Mouse (Mus musculus): ENCODE results near the gene Nfic. TPM values are rescaled to one million over a fixed set of nuclear protein-coding genes. Genes with fewer than 3 reads are reported as not detected.

Nfic gene
- polyA plus RNA-seq, 1 experiment from 2014 or later, result 86.5 TPM

GRCm38 (mm10) chr10:81377362-81377664 is 78.1 kb downstream of the Nfic start:
- H3K27ac ChIP-seq (ENCODE audit: low read depth), result peak overlapping the region; percentile 83
- ATAC-seq (ENCODE audit: insufficient read depth), result no peak
- WGBS, result 44% methylated on average over 2 of the region's 2 CpGs
- no peaks in the 10 kb centered on the region for H3K27me3 ChIP-seq (ENCODE audit: insufficient read depth, low read length)
- H3K9me3 ChIP-seq (ENCODE audit: low read depth, low read length), result no peaks in the 10 kb centered on the region
- peak overlapping the region; percentile 89 for H3K4me3 ChIP-seq (ENCODE audit: low read depth, low read length)
- H3K4me1 ChIP-seq (ENCODE audit: insufficient read depth), result peaks cover 9% of the 10 kb centered on the region
- no peak for DNase-seq
- peak overlapping the region; percentile 71 for H3K4me2 ChIP-seq
- H3K9ac ChIP-seq, result peak overlapping the region; percentile 95
- TF ChIP-seq CTCF (IDR thresholded peaks at IDR 0.05; ENCODE audit: low read depth), result no peak
- peaks cover 42% of the 10 kb centered on the region for H3K36me3 ChIP-seq (ENCODE audit: insufficient read depth)

GRCm38 (mm10) chr10:81376561-81377361 is 78.7 kb downstream of the Nfic start:
- Histone ChIP-seq H3K4me3 (ENCODE audit: low read depth, low read length) (peak overlapping the region; percentile 89), H3K36me3 (ENCODE audit: insufficient read depth) (peaks cover 48% of the 10 kb centered on the region), H3K4me1 (ENCODE audit: insufficient read depth) (peaks cover 9% of the 10 kb centered on the region), H3K4me2 (peak overlapping the region; percentile 71), H3K9me3 (ENCODE audit: low read depth, low read length) (no peaks in the 10 kb centered on the region), H3K27ac (ENCODE audit: low read depth) (no peak overlapping the region), H3K27me3 (ENCODE audit: insufficient read depth, low read length) (no peaks in the 10 kb centered on the region), H3K9ac (peak overlapping the region; percentile 95)
- DNase-seq, result peak; percentile 44
- 30% methylated on average over 6 of the region's 6 CpGs for WGBS
- no peak for TF ChIP-seq CTCF (IDR thresholded peaks at IDR 0.05; ENCODE audit: low read depth)
- no peak for ATAC-seq (ENCODE audit: insufficient read depth)

- no peak overlapping the region for H3K9ac ChIP-seq
- WGBS, result 89% methylated on average over 10 of the region's 10 CpGs
- no peaks in the 10 kb centered on the region for H3K9me3 ChIP-seq (ENCODE audit: low read depth, low read length)
- H3K4me2 ChIP-seq, result no peak overlapping the region; the same call in 1 of the 2 replicates
- DNase-seq, result no peak
- H3K36me3 ChIP-seq (ENCODE audit: insufficient read depth), result peaks cover 62% of the 10 kb centered on the region
- ATAC-seq (ENCODE audit: insufficient read depth), result no peak
- no peak overlapping the region for H3K4me3 ChIP-seq (ENCODE audit: low read depth, low read length)
- no peak for TF ChIP-seq CTCF (IDR thresholded peaks at IDR 0.05; ENCODE audit: low read depth)
- H3K27me3 ChIP-seq (ENCODE audit: insufficient read depth, low read length), result no peaks in the 10 kb centered on the region
- no peak overlapping the region for H3K27ac ChIP-seq (ENCODE audit: low read depth)
- peaks cover 9% of the 10 kb centered on the region for H3K4me1 ChIP-seq (ENCODE audit: insufficient read depth)
Observed at GRCm38 (mm10) chr10:81375322-81375721, 80.1 kb downstream of the Nfic start.

DNA sequence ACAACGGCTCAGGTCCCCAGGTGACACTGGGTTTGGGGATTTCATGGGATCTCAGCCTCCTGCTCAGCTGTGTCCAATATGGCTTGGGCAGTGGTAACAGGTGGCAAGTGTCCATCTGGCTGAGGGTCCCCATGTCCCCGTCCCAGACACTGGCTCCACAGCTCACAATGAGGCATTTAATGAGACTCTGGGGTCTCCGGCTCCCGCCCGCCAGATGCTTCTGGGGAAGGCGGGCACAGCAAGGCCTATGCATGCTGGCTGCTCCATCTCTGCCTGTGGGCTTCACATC is 88.3 kb downstream of the Nfic start:
- peaks cover 65% of the 10 kb centered on the region for H3K36me3 ChIP-seq (ENCODE audit: insufficient read depth)
- whole genome bisulfite sequencing, result 72% methylated on average over 6 of the region's 6 CpGs

GRCm38 (mm10) chr10:81366477-81367206 is 88.8 kb downstream of the Nfic start:
- no peak overlapping the region for H3K9ac ChIP-seq
- H3K4me2 ChIP-seq, result no peak overlapping the region
- peaks cover 60% of the 10 kb centered on the region for H3K36me3 ChIP-seq (ENCODE audit: insufficient read depth)
- TF ChIP-seq CTCF (IDR thresholded peaks at IDR 0.05; ENCODE audit: low read depth), result no peak
- no peak overlapping the region for H3K27ac ChIP-seq (ENCODE audit: low read depth)
- no peak overlapping the region for H3K4me3 ChIP-seq (ENCODE audit: low read depth, low read length)
- peaks cover 8% of the 10 kb centered on the region; the same call in 1 of the 2 replicates for H3K27me3 ChIP-seq (ENCODE audit: insufficient read depth, low read length)
- no peaks in the 10 kb centered on the region for H3K9me3 ChIP-seq (ENCODE audit: low read depth, low read length)
- DNase-seq, result no peak
- WGBS, result 73% methylated on average over 6 of the region's 6 CpGs
- H3K4me1 ChIP-seq (ENCODE audit: insufficient read depth), result peaks cover 25% of the 10 kb centered on the region
- ATAC-seq (ENCODE audit: insufficient read depth), result no peak

More for the DNA sequence above, 88.3 kb downstream of the Nfic start:
- Histone ChIP-seq H3K4me2 (no peak overlapping the region), H3K27me3 (ENCODE audit: insufficient read depth, low read length) (peaks cover 8% of the 10 kb centered on the region; the same call in 1 of the 2 replicates), H3K9ac (no peak overlapping the region), H3K9me3 (ENCODE audit: low read depth, low read length) (no peaks in the 10 kb centered on the region), H3K4me3 (ENCODE audit: low read depth, low read length) (no peak overlapping the region), H3K27ac (ENCODE audit: low read depth) (no peak overlapping the region), H3K4me1 (ENCODE audit: insufficient read depth) (peaks cover 22% of the 10 kb centered on the region)
- ATAC-seq (ENCODE audit: insufficient read depth), result no peak
- no peak for DNase-seq
- no peak for TF ChIP-seq CTCF (IDR thresholded peaks at IDR 0.05; ENCODE audit: low read depth)

DNA sequence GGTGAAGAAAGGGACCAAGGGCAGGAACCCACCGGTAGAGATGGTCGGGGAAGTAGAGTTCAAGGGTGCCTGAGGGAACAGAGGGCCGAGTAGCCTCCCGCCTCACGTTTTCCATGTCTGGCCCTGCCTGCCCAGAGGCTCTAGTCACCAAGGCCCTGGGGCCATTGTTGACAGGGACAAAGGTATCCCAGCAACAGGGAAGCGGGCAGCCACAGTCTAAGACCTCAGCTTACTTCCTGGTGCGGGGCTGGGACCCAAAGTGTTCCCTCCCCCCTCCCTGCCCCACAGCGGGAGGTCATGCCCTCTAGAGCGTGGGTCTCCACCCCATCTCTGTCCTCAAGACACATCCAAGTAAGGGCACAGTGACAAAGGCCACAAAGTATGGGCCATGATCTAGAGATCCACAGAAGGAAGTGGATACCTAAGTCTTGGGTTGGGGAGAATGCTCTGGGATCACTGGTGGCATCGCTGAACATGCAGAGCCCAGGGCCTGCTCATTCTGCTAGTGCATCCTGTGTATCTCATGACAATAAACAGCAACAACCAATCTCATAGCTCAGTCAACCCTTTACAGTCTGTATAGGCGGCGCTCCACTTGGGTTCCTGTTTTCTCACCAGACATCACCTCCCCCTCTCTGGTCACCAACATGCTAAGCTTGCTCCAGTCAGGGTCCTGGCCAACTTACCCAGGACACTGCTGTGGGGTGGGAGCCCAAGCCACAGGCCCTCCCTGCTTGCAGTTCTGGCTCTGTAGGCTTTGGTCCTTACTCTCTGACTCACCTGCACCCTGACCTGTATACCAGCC is 89.6 kb downstream of the Nfic start, which contains the start of gene 4930404N11Rik:
Gene 4930404N11Rik (minus strand): TSS at position 145 of the 805 bp plus-strand sequence.
- ATAC-seq (ENCODE audit: insufficient read depth) (peak; percentile 2; the same call in 1 of the 2 replicates), DNase-seq (peak; percentile 56)
- Histone ChIP-seq H3K9me3 (ENCODE audit: low read depth, low read length) (no peaks in the 10 kb centered on the region), H3K9ac (0 out of 2 replicates have a peak within 1 kb of the TSS, but pooled peaks have one; percentile 39), H3K4me1 (ENCODE audit: insufficient read depth) (peaks cover 25% of the 10 kb centered on the region), H3K4me3 (ENCODE audit: low read depth, low read length) (peak within 1 kb of the TSS; percentile 34), H3K36me3 (ENCODE audit: insufficient read depth) (peaks cover 57% of the 10 kb centered on the region), H3K27me3 (ENCODE audit: insufficient read depth, low read length) (peaks cover 8% of the 10 kb centered on the region; the same call in 1 of the 2 replicates), H3K4me2 (peak within 1 kb of the TSS; percentile 60), H3K27ac (ENCODE audit: low read depth) (peak within 1 kb of the TSS; percentile 36; the same call in 1 of the 2 replicates)
- TF ChIP-seq CTCF (IDR thresholded peaks at IDR 0.05; ENCODE audit: low read depth), result no peak
- 27% methylated on average over 12 of the region's 12 CpGs for WGBS
